13 mouse cellular contexts compared by ENCODE assay signal in the genomic region with DNA sequence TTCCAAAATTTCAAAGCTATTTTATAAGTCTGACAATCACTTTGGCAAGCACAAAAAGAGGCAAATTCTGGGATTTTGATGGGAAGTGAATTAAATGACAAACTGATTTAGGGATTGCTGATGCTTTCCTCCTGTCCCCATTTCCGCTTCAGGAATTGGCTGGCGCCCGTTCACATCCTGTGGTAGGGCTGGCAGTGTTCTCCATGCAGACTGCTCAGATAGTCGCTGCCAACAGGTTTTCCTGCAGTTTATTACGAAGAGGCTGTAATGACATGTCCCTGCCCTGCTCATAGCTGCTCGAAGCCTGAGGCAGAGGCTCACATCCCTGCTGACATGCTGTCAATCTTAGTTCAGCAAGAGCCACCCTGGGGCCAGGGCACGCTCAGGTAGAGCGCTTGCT.
DNase-seq lines count a peak whose midpoint lies in the region; ATAC-seq and TF ChIP-seq lines count a peak whose summit lies in the region.
"Had no signal": no experiment of that assay in that cellular context is flagged by ENCODE, and none has a peak within 500 bp of the region (broad histone marks: within the 10 kb centered on the region; RNA-seq: fewer than 3 reads in every experiment).

No protein-coding gene starts in this region.

- no peak overlapping the region for H3K27ac ChIP-seq in kidney, adult 2 months (ENCODE audit: insufficient read depth, low read depth, low read length)
- H3K27ac ChIP-seq in kidney, embryonic 14.5 days (ENCODE audit: low read depth, low read length) = no peak overlapping the region
- H3K27ac ChIP-seq in midbrain, postnatal 0 days (ENCODE audit: low read depth, low read length) = no peak overlapping the region
- H3K27ac ChIP-seq: gastrocnemius, adult 2 months; hindbrain, embryonic 13.5 days had no signal

- ATAC-seq in kidney, embryonic 14.5 days (ENCODE audit: low FRiP score, low TSS enrichment) = no peak
- no peak for ATAC-seq in midbrain, postnatal 0 days (ENCODE audit: low FRiP score)
- ATAC-seq: lung, postnatal 0 days had no signal

- H3K27me3 ChIP-seq in kidney, adult 2 months (replicated peaks; ENCODE audit: control insufficient read depth, insufficient read depth, low read length) = no peaks in the 10 kb centered on the region
- H3K27me3 ChIP-seq in kidney, embryonic 14.5 days (ENCODE audit: control insufficient read depth, insufficient read depth, low read length) = no peaks in the 10 kb centered on the region
- no peaks in the 10 kb centered on the region for H3K27me3 ChIP-seq in midbrain, postnatal 0 days (ENCODE audit: insufficient read depth, low read length)

- peaks cover 10% of the 10 kb centered on the region; the same call in 1 of the 2 replicates for H3K9me3 ChIP-seq in kidney, embryonic 14.5 days (ENCODE audit: control insufficient read depth, low read length)
- H3K9me3 ChIP-seq in midbrain, postnatal 0 days (ENCODE audit: low read length) = no peaks in the 10 kb centered on the region

- H3K4me2 ChIP-seq in kidney, embryonic 14.5 days (replicated peaks; ENCODE audit: low read depth, low read length) = no peak overlapping the region
- H3K4me2 ChIP-seq in midbrain, postnatal 0 days (ENCODE audit: low read depth, low read length, poor library complexity, severe bottlenecking) = no peak overlapping the region
- H3K4me2 ChIP-seq: heart, embryonic 11.5 days; hindbrain, embryonic 13.5 days had no signal

- no peaks in the 10 kb centered on the region for H3K4me1 ChIP-seq in kidney, adult 2 months (ENCODE audit: control insufficient read depth, insufficient read depth, low read length)
- no peaks in the 10 kb centered on the region for H3K4me1 ChIP-seq in kidney, embryonic 14.5 days (ENCODE audit: control insufficient read depth, insufficient read depth, low read length)
- H3K4me1 ChIP-seq in midbrain, postnatal 0 days (ENCODE audit: insufficient read depth, low read length) = no peaks in the 10 kb centered on the region
- H3K4me1 ChIP-seq: hindbrain, embryonic 13.5 days had no signal

- WGBS in kidney, adult 2 months = 76% methylated on average over 8 of the region's 8 CpGs
- WGBS in kidney, embryonic 14.5 days = 82% methylated on average over 8 of the region's 8 CpGs
- 69% methylated on average over 8 of the region's 8 CpGs for WGBS in midbrain, postnatal 0 days

- H3K4me3 ChIP-seq in kidney, adult 2 months (ENCODE audit: insufficient read depth, low read depth, low read length) = no peak overlapping the region
- no peak overlapping the region for H3K4me3 ChIP-seq in kidney, embryonic 14.5 days (ENCODE audit: low read length)
- no peak overlapping the region for H3K4me3 ChIP-seq in midbrain, postnatal 0 days (ENCODE audit: low read depth, low read length)
- H3K4me3 ChIP-seq: gastrocnemius, adult 2 months; hindbrain, embryonic 13.5 days had no signal

- peak; percentile 32 for DNase-seq in kidney, adult 2 months
- DNase-seq in right cerebral cortex, postnatal 4 days = peak; percentile 32
- no peak for DNase-seq in right cerebral cortex, adult 2 months (ENCODE audit: low spot score in 2 of 2)
- DNase-seq in kidney, postnatal 10 days = peak; percentile 39
- peak; percentile 50 for DNase-seq in midbrain, postnatal 0 days (ENCODE audit: low spot score)
- no peak for DNase-seq in adipocyte (ENCODE audit: low spot score)
- DNase-seq in gastrocnemius, postnatal 25 days = no peak
- DNase-seq: gastrocnemius, adult 2 months; spleen, adult 18-20 months had no signal

- no peak for TF ChIP-seq CTCF in kidney, adult 2 months (conservative IDR thresholded peaks at IDR 0.05; ENCODE audit: insufficient read depth, insufficient read length, low read depth, low read length)
- TF ChIP-seq CTCF in midbrain, postnatal 0 days (IDR thresholded peaks at IDR 0.05) = no peak

- TF ChIP-seq POLR2A in kidney, adult 2 months (IDR thresholded peaks at IDR 0.05; ENCODE audit: low read depth, low read length) = no peak

- no peaks in the 10 kb centered on the region for H3K36me3 ChIP-seq in kidney, adult 2 months (ENCODE audit: control insufficient read depth, insufficient read depth, low read length)
- H3K36me3 ChIP-seq in kidney, embryonic 14.5 days (ENCODE audit: control insufficient read depth, insufficient read depth, low read length) = no peaks in the 10 kb centered on the region
- 0 out of 2 replicates have a peak, but pooled peaks cover 2% of the 10 kb centered on the region for H3K36me3 ChIP-seq in midbrain, postnatal 0 days (ENCODE audit: insufficient read depth, low read length)

- H3K9ac ChIP-seq in kidney, embryonic 14.5 days (ENCODE audit: low read depth, low read length) = no peak overlapping the region
- H3K9ac ChIP-seq in midbrain, postnatal 0 days (replicated peaks; ENCODE audit: low read length, poor library complexity, severe bottlenecking) = no peak overlapping the region
- H3K9ac ChIP-seq: hindbrain, embryonic 13.5 days had no signal

Comparison
In these comparisons a context has a peak if more than half of its experiments do, and no peak if none do; other contexts are left out.
1. DNase-seq: peak in kidney, adult 2 months (single experiment), right cerebral cortex, postnatal 4 days (single experiment), kidney, postnatal 10 days (single experiment) and midbrain, postnatal 0 days (single experiment); none in right cerebral cortex, adult 2 months (0 of 2), adipocyte (single experiment) and gastrocnemius, postnatal 25 days (single experiment).